Mouse (Mus musculus): ENCODE measurements around the gene Spesp1. TPM values are rescaled to one million over a fixed set of nuclear protein-coding genes. Genes with fewer than 3 reads are reported as not detected.

Spesp1 gene
- total RNA-seq, 2 experiments from 2014 or later: 0.22 to 0.31 TPM

GRCm38 (mm10) chr9:62240036-62240435, 42.0 kb downstream of the Spesp1 start:
- no peak overlapping the region for H3K4me3 ChIP-seq
- TF ChIP-seq CTCF (conservative IDR thresholded peaks at IDR 0.05): no peak
- DNase-seq (ENCODE audit: low spot score in 2 of 2): no peak
- H3K27ac ChIP-seq: no peak overlapping the region

- no peak for TF ChIP-seq CTCF (conservative IDR thresholded peaks at IDR 0.05)
- no peak overlapping the region for H3K4me3 ChIP-seq
- no peak overlapping the region for H3K27ac ChIP-seq
- no peak for DNase-seq (ENCODE audit: low spot score in 2 of 2)
Measured at GRCm38 (mm10) chr9:62237381-62237980, 44.5 kb downstream of the Spesp1 start.

GRCm38 (mm10) chr9:62235501-62235900, 46.5 kb downstream of the Spesp1 start:
- no peak overlapping the region for H3K27ac ChIP-seq
- no peak overlapping the region for H3K4me3 ChIP-seq
- no peak for TF ChIP-seq CTCF (conservative IDR thresholded peaks at IDR 0.05)
- DNase-seq (ENCODE audit: low spot score in 2 of 2): no peak

- TF ChIP-seq CTCF (conservative IDR thresholded peaks at IDR 0.05): no peak
- no peak for DNase-seq (ENCODE audit: low spot score in 2 of 2)
- no peak overlapping the region for H3K4me3 ChIP-seq
- H3K27ac ChIP-seq: no peak overlapping the region
Measured at GRCm38 (mm10) chr9:62232649-62233048, 49.4 kb downstream of the Spesp1 start.

GRCm38 (mm10) chr9:62231046-62231445, 51.0 kb downstream of the Spesp1 start:
- H3K4me3 ChIP-seq: no peak overlapping the region
- no peak overlapping the region for H3K27ac ChIP-seq
- DNase-seq (ENCODE audit: low spot score in 2 of 2): no peak
- no peak for TF ChIP-seq CTCF (conservative IDR thresholded peaks at IDR 0.05)

DNA sequence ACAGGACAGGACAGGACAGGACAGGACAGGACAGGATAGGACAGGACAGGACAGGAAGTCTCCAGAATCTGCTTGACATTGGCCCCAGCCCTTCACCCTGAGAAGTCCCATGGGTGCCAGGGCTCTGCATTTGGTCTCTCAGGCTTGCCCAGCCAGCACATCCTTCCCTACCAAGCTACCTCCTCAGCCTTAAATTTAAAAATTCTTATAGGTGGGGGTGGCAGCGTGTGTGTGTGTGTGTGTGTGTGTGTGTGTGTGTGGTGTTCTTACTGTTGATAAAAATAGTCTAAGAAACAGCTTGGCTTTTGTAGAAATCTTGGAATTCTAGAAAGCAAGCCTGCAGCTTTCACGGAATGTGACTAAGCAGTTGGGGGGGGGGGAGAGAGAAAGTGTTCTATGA, 52.0 kb downstream of the Spesp1 start:
- DNase-seq (ENCODE audit: low spot score in 2 of 2): peak in 1 of 2 experiments; percentile 16
- Histone ChIP-seq H3K27ac (no peak overlapping the region), H3K4me3 (no peak overlapping the region)
- no peak for TF ChIP-seq CTCF (conservative IDR thresholded peaks at IDR 0.05)

DNA sequence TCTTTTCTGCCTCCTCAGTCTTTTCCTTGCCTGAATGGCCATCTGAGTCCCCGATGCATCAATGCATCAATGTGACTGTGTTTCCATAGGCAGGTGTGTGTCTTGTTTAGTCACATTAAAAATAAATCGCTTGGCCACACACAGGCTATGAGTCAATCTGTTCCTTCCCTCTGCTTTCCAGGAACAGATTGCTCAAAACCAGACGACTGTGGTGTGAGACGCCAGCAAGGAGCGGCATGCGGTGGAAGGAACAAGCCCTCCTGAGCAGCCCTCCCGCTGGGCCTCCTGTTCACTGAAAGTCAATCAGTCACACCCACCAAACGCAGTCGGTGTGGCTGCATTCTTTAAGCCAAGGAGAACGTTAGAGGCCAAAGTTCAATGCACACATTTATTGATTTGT, 59.5 kb downstream of the Spesp1 start:
- no peak overlapping the region for H3K27ac ChIP-seq
- no peak for TF ChIP-seq CTCF (conservative IDR thresholded peaks at IDR 0.05)
- no peak overlapping the region for H3K4me3 ChIP-seq
- peak in 1 of 2 experiments; percentile 32 for DNase-seq (ENCODE audit: low spot score in 2 of 2)

DNA sequence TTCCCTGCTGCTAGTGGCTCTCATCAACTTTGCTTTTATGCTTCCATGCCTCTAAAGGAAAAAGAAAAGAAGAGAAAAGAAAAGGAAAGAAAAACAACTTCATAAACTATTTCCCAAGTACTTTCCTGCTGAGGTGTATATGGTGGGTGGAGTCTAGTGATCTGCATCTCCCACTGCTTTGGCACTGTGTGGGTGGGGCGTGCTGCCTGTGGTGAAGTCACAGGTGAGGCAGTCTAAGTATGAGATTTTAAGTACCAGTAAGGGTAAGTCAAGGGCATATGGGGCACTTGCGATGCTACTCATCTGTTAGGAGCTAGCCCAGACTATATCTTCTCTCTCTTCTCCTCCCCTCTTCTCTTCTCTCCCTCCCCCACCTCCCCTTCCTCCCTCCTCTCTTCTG, 60.0 kb downstream of the Spesp1 start:
- no peak overlapping the region for H3K4me3 ChIP-seq
- DNase-seq (ENCODE audit: low spot score in 2 of 2): no peak
- no peak for TF ChIP-seq CTCF (conservative IDR thresholded peaks at IDR 0.05)
- no peak overlapping the region for H3K27ac ChIP-seq

Small RNA genes lying within 50 kb of the gene (microRNA-seq; reads per million reads assigned to microRNA genes)
- 0 reads per million in 2 experiments for gene Gm25603

Other genes starting within 250 kb of the Spesp1 start
- gene Glce, start 159.6 kb downstream of the Spesp1 start, total RNA-seq (2021): 10 to 100 TPM; 23.9 to 27.5 TPM
- 100 to 1,000 TPM; 350 to 351 TPM for gene Anp32a, start 59.1 kb upstream of the Spesp1 start, total RNA-seq (2021)

Data from layer of hippocampus, adult 2 months (tissue).